Mouse (Mus musculus) T-helper 1 cell (primary cell): ENCODE measurements at regions not wholly inside any gene's neighbourhood (a gene's known extent, or its start where the extent isn't known, plus 50 kb on each side); places are given as distances from the start of the nearest gene placed in this dataset.

ENCODE experiments used
- in situ Hi-C: fragments of 300-600 bp; cut with MboI, MseI; formaldehyde crosslinking; loops from one replicate; pipeline ENCODE4 v1.15.1; 2025; ENCODE audit warnings: high pct_unique_total_duplicates

GRCm38 (mm10) chr4:93451357-93451756 lies 116.0 kb upstream of the Tusc1 start:
- in situ Hi-C loops = no loop called here

GRCm38 (mm10) chr4:93450831-93451230 lies 115.5 kb upstream of the Tusc1 start:
- in situ Hi-C loops = no loop called here

GRCm38 (mm10) chr4:93444666-93445065 lies 109.4 kb upstream of the Tusc1 start:
- in situ Hi-C loops = no loop called here

- in situ Hi-C loops = no loop called here
These were observed 103.5 kb upstream of the Tusc1 start for GRCm38 (mm10) chr4:93438587-93439336.

- in situ Hi-C loops = no loop called here
These were observed 102.2 kb upstream of the Tusc1 start for GRCm38 (mm10) chr4:93437386-93438130.

GRCm38 (mm10) chr4:93412695-93413094 lies 77.4 kb upstream of the Tusc1 start:
- in situ Hi-C loops = no loop called here

GRCm38 (mm10) chr4:93406876-93407275 lies 71.6 kb upstream of the Tusc1 start:
- in situ Hi-C loops = no loop called here

- in situ Hi-C loops = no loop called here
These were observed 65.3 kb upstream of the Tusc1 start for GRCm38 (mm10) chr4:93400579-93400978.
